Mouse (Mus musculus) MEL (cell line): ENCODE data around the gene Mybphl. TPM values are rescaled to one million over a fixed set of nuclear protein-coding genes. Genes with fewer than 3 reads are reported as not detected.

Experiments used
- DNase-seq: peaks from one replicate; pipeline ENCODE4 v3.0.0; 2011; ENCODE audit warnings: low read depth, low spot score
- H3K27ac ChIP-seq: 2 replicates; pipeline ENCODE4 v1.5.1; 2012; ENCODE audit warnings: low read depth, mild to moderate bottlenecking, control low read depth, low read length, moderate library complexity; ENCODE audit not compliant: control insufficient read depth
- H3K27me3 ChIP-seq, 2 experiments: fragments of 150-350 bp in 1 of 2; sonication (generic) in 1 of 2; 2 replicates each; pipeline ENCODE4 v1.6.1; 2012; ENCODE audit warnings: low read length in 2 of 2, mild to moderate bottlenecking in 2 of 2, improper control_type of control experiment in 1 of 2, moderate library complexity in 1 of 2; ENCODE audit not compliant: insufficient read depth in 2 of 2, control insufficient read depth in 1 of 2
- H3K36me3 ChIP-seq, 2 experiments: 2 replicates each; pipeline ENCODE4 v1.6.1; 2012 to 2014; ENCODE audit warnings: low read length in 2 of 2, improper control_type of control experiment in 1 of 2, inconsistent platforms in 1 of 2, mild to moderate bottlenecking in 1 of 2; ENCODE audit not compliant: insufficient read depth in 2 of 2, control insufficient read depth in 1 of 2
- H3K4me1 ChIP-seq, 2 experiments: fragments of 150-350 bp in 1 of 2; sonication (generic) in 1 of 2; 2 replicates each; pipeline ENCODE4 v1.6.1; 2012; ENCODE audit warnings: low read length in 2 of 2, improper control_type of control experiment in 1 of 2, mild to moderate bottlenecking in 1 of 2; ENCODE audit not compliant: insufficient read depth in 2 of 2, control insufficient read depth in 1 of 2
- H3K4me3 ChIP-seq, 2 experiments: fragments of 150-350 bp in 1 of 2; sonication (generic) in 1 of 2; 2 replicates each; pipeline ENCODE4 v1.5.1; 2012; ENCODE audit warnings: low read depth in 2 of 2, low read length in 2 of 2, mild to moderate bottlenecking in 2 of 2, moderate library complexity in 2 of 2, control low read depth in 1 of 2, improper control_type of control experiment in 1 of 2; ENCODE audit not compliant: control insufficient read depth in 1 of 2, insufficient read depth in 1 of 2
- H3K79me2 ChIP-seq: 2 replicates; pipeline ENCODE4 v1.6.1; 2012; ENCODE audit warnings: mild to moderate bottlenecking, low read length, moderate library complexity; ENCODE audit not compliant: control insufficient read depth, poor library complexity, insufficient read depth
- H3K9ac ChIP-seq: 2 replicates; pipeline ENCODE4 v1.6.1; 2012; ENCODE audit warnings: low read depth, mild to moderate bottlenecking, control low read depth, low read length, moderate library complexity; ENCODE audit not compliant: control insufficient read depth, poor library complexity, severe bottlenecking
- H3K9me3 ChIP-seq: fragments of 150-350 bp; sonication (generic); replicated peaks from 2 replicates; pipeline ENCODE4 v1.6.1; 2012; ENCODE audit warnings: mild to moderate bottlenecking, low read length, improper control_type of control experiment, moderate library complexity; ENCODE audit not compliant: insufficient read depth
- CHD1 ChIP-seq: IDR thresholded peaks from 2 replicates; pipeline ENCODE4 v1.6.1; 2012; ENCODE audit warnings: low read depth, mild to moderate bottlenecking, inconsistent platforms, low read length, improper control_type of control experiment
- ELF1 ChIP-seq: IDR thresholded peaks from 2 replicates; pipeline ENCODE4 v1.6.1; 2014; ENCODE audit warnings: low read depth, mild to moderate bottlenecking, inconsistent platforms, low read length, improper control_type of control experiment, moderate library complexity
- EP300 ChIP-seq, 2 experiments: IDR thresholded peaks; 2 replicates each; pipeline ENCODE4 v1.6.1; 2011; ENCODE audit warnings: improper control_type of control experiment in 2 of 2, low read length in 2 of 2, low read depth in 1 of 2, mild to moderate bottlenecking in 1 of 2
- GABPA ChIP-seq: IDR thresholded peaks from 2 replicates; pipeline ENCODE4 v1.6.1; 2012; ENCODE audit warnings: low read depth, mild to moderate bottlenecking, inconsistent platforms, low read length, improper control_type of control experiment, moderate library complexity
- GATA1 ChIP-seq: IDR thresholded peaks from 2 replicates; pipeline ENCODE4 v1.6.1; 2011; ENCODE audit warnings: low read depth, low read length, improper control_type of control experiment
- KAT2A ChIP-seq: conservative IDR thresholded peaks from 2 replicates; pipeline ENCODE4 v1.6.1; 2012; ENCODE audit warnings: low read depth, low read length, improper control_type of control experiment, inconsistent platforms
- MXI1 ChIP-seq: IDR thresholded peaks from 2 replicates; pipeline ENCODE4 v1.6.1; 2011; ENCODE audit warnings: mild to moderate bottlenecking, low read depth, low read length, improper control_type of control experiment
- POLR2AphosphoS2 ChIP-seq: IDR thresholded peaks from 2 replicates; pipeline ENCODE4 v1.6.1; 2011; ENCODE audit warnings: low read length, improper control_type of control experiment
- TAL1 ChIP-seq: IDR thresholded peaks from 2 replicates; pipeline ENCODE4 v1.6.1; 2012; ENCODE audit warnings: mild to moderate bottlenecking, inconsistent platforms, low read length, moderate library complexity, mixed read lengths
- TBP ChIP-seq: IDR thresholded peaks from 2 replicates; pipeline ENCODE4 v1.8.0; 2011; ENCODE audit warnings: low read depth, low read length, improper control_type of control experiment
- ZKSCAN1 ChIP-seq: IDR thresholded peaks from 2 replicates; pipeline ENCODE4 v1.6.1; 2012; ENCODE audit warnings: low read depth, mild to moderate bottlenecking, inconsistent platforms, low read length, improper control_type of control experiment, moderate library complexity
- polyA plus RNA-seq, 2 experiments: library from polyadenylated mRNA; stranded (reverse) in 1 of 2; unstranded in 1 of 2; fragments of >175 nt in 1 of 2; fragments of >200 nt in 1 of 2; gene quantifications; 2 replicates each; pipeline versions ENCODE4 v1.2.1 to v1.2.4; 2012; ENCODE audit warnings: low replicate concordance in 2 of 2, low read depth in 1 of 2; ENCODE audit not compliant: insufficient read length in 2 of 2, insufficient read depth in 1 of 2, missing spikeins in 1 of 2
- total RNA-seq: library from RNA; depleted of rRNA; stranded (reverse); fragments of 300-350 nt; gene quantifications from 2 replicates; pipeline ENCODE4 v1.2.3, GENCODE M21; 2012

Gene Mybphl
- total and polyA plus RNA-seq, 3 experiments: not detected

GRCm38 (mm10) chr3:108405536-108406305, 41.0 kb downstream of the Mybphl start:
- Histone ChIP-seq H3K36me3 (no peaks in the 10 kb centered on the region), H3K27me3 (no peaks in the 10 kb centered on the region), H3K4me3 (no peak overlapping the region), H3K27ac (no peak overlapping the region), H3K9ac (no peak overlapping the region), H3K79me2 (no peaks in the 10 kb centered on the region), H3K4me1 (no peaks in the 10 kb centered on the region), H3K9me3 (no peaks in the 10 kb centered on the region)
- no peak for DNase-seq
- TF ChIP-seq GATA1: no peak
- no peak for TF ChIP-seq EP300 (IDR thresholded peaks at IDR 0.05; ENCODE audit: low read depth in 1 of 2, low read length in 2 of 2)
- TF ChIP-seq POLR2AphosphoS2: no peak
- no peak for TF ChIP-seq MXI1
- no peak for TF ChIP-seq TBP
- TF ChIP-seq KAT2A: no peak
- no peak for TF ChIP-seq ZKSCAN1
- TF ChIP-seq, all 39 proteins: peak for 0

GRCm38 (mm10) chr3:108406306-108406885, 41.7 kb downstream of the Mybphl start:
- H3K27me3 ChIP-seq: no peaks in the 10 kb centered on the region
- no peaks in the 10 kb centered on the region for H3K79me2 ChIP-seq
- no peak overlapping the region for H3K27ac ChIP-seq
- H3K36me3 ChIP-seq: no peaks in the 10 kb centered on the region
- no peaks in the 10 kb centered on the region for H3K4me1 ChIP-seq
- DNase-seq: no peak
- H3K9me3 ChIP-seq: no peaks in the 10 kb centered on the region
- no peak for TF ChIP-seq MXI1
- H3K9ac ChIP-seq: no peak overlapping the region
- H3K4me3 ChIP-seq: no peak overlapping the region

- H3K27me3 ChIP-seq: no peaks in the 10 kb centered on the region
- no peak for DNase-seq
These were observed 43.9 kb downstream of the Mybphl start for GRCm38 (mm10) chr3:108408517-108409008.

More at GRCm38 (mm10) chr3:108408517-108409008, 43.9 kb downstream of the Mybphl start:
- no peak overlapping the region for H3K27ac ChIP-seq
- H3K4me1 ChIP-seq: no peaks in the 10 kb centered on the region
- no peaks in the 10 kb centered on the region for H3K79me2 ChIP-seq
- H3K9ac ChIP-seq: no peak overlapping the region
- H3K9me3 ChIP-seq: no peaks in the 10 kb centered on the region
- TF ChIP-seq CHD1 (no peak), GABPA (no peak), ZKSCAN1 (no peak), GATA1 (no peak), ELF1 (no peak), TAL1 (no peak)
- TF ChIP-seq, all 39 proteins: peak for 0
- Histone ChIP-seq H3K4me3 (no peak overlapping the region), H3K36me3 (no peaks in the 10 kb centered on the region)
